Mouse (Mus musculus) thymus, adult 2 months (tissue): ENCODE data around the gene Slc27a3.

Experiments
- CTCF ChIP-seq: fragments of 200-500 bp; IDR thresholded peaks from 2 replicates; pipeline ENCODE4 v1.5.1; 2012; ENCODE audit warnings: mild to moderate bottlenecking, control low read depth, low read length, moderate library complexity, borderline replicate concordance; ENCODE audit not compliant: control insufficient read depth, poor library complexity, insufficient read depth; ENCODE audit errors: extremely low read depth
- POLR2A ChIP-seq: fragments of 200-500 bp; IDR thresholded peaks from 2 replicates; pipeline ENCODE4 v1.6.1; 2012; ENCODE audit warnings: mild to moderate bottlenecking, low read length, control low read depth, moderate library complexity; ENCODE audit not compliant: control insufficient read depth, poor library complexity, insufficient read depth; ENCODE audit errors: extremely low read depth

DNA sequence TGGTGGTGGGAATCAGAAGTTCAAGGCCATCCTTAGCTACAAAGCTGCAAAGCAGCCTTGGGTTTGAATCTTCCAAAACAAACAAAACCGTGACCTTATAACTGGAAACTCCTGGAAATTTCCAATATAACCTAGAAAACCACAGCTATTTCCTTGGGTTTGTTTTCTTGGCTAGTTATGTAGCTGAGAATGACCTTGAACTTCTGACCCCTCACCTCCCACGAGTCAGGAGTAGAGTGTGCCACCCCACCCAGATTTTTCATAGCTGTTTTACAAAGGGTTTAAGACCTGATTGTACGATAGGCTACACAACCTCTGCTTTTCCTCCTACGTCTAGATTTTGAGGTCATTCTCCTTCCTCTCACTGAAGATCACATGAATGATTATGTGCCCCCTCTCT is 47.4 kb upstream of the Slc27a3 start:
- TF ChIP-seq CTCF (no peak), POLR2A (no peak)
